Mouse (Mus musculus): Measurements from ENCODE around the gene Itgb7. TPM values are rescaled to one million over a fixed set of nuclear protein-coding genes. Genes with fewer than 3 reads are reported as not detected.

The Itgb7 gene
- total RNA-seq, 2 experiments from 2014 or later: 1.8 to 2.2 TPM

DNA sequence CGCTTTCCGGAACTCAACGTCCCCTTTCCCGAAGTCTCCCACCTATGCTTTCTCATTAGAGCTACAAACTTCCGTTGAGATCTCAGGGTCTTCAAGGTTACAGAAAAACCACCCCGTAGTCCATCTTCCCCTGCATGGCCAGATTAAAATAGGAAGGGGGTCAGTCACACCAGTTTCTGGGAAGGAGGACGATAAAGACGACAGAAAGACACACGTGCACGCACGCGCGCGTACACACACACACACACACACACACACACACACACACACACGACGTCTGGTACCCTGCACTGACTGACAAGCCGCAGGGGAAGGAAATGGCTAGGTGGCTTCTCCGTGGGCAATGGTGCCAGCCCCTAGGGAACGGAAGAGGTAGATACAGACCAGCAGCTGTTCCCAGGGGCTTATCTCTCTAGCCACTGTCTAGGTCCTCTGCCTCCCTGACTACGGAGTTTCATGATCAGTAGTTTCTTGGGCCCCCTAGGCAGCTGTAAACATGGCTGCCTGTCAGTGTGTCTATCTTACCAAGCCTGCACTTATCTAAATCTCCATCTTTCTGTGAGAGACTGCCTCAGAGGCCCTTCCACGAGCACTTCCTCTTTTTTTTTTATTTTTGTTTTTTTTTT is 6.6 kb downstream of the Itgb7 start:
- DNase-seq: no peak

DNA sequence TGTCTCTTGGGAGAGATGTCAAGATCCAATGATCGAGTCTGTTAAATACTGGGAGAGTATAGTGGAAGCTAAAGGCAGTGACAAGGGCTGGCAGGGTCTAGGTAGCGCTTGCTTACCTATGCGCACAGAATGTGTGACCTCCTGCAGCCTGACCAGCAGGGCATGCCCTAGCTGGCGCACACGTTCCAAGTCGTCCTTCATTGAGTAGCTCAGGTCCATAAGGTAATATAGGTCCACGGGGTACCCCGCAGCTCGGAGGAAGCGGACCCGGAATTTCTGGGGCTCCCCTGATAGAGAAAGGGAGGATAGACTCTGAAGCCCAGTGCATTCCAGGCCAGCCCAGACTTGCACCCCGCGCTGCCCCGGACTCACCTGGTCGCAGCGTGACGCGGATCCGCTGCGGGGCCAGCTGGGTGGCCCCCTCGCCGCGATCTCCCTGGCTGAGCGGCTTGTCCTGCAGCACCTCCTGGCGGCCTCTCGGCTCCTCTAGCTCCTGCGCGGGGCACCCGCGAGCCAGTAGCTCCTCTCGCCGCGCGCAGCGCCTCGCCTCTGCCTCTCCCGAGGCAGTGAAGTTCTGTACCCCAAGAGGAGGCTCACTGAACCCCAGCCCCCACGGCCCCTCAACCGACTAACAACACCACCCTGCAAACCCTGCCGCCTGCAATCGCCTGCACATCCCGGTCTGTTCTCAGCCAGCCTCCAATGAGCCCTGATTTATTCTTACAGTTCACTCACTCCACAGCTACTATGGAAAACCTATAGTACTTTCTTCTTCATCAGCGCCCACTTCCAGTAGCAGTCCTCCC is 7.4 kb downstream of the Itgb7 start:
- DNase-seq: peak; percentile 81 to 83

DNA sequence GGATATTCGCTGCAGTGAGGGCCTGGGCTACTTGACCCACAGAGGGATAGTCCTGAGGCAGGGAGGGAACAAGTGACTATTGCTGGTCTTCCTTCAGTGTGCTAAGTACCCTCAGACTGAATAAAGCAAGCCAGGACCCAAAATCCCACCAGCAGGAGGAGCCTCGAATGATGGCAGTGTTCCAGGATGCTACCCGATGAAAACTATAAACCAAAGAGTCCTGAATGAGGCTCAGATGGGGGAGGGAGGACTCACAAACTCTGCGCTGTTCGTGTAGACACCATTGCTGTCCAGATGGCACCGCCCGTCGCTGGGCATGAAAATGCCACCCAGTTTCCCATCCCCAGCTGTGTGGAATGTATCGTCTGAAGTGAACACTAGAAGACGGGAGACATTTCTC is 9.4 kb downstream of the Itgb7 start:
- no peak for DNase-seq

DNA sequence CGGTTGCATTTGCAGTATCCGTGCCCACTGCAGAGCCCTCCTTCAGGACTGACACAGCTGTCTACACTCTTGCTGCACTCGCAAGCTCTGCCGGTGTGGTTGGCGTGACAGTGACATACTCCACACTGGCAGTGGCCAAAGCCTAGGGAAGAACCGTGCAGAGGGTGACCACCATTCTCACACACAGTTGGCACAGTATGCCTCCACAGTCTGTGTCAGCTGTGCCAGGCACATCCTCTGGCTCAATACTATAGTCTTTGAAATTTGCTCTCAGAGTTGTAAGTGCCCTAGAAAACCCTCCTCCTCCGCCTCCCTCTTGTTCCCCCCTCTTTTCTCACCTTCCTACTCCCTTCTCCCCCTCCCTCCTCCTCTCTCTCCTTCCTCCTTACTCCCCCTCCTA is 14.4 kb downstream of the Itgb7 start:
- no peak for DNase-seq

DNA sequence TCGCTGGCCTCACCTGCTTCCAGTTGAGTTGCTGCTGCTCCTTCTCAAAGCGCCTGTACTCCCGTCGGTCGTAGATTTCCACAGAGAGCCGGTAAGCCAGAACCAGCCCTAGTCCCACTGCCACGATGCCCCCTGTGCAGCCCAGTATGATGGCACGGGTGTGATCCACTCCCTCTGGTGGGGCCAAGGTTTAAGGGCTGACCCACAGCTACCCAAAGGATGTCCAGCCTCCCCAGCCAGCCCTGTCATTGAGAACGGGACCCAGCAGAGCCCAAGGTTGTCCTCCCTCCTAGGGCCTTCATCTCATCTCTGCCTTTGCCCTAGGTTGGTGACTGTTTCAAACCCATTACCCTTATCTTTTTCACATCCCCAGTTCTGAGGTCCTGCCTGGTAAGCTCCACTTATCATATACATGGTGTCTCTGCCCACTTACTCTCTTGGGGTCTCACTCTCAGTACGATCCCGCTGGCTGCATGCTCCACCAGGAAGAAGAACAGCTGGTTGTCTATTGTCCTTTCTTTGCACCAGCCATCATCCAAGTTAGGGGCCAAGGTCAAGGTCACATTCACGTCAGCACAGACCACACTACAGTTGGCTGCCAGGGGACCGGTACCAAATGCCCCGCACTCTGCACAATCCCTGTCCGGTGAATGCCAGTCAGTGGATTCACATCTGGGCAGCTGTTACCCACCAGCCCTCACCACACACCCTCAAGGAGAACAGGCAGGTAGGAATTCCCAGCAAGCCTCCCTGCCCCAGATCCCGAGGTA is 15.1 kb downstream of the Itgb7 start:
- DNase-seq: no peak

DNA sequence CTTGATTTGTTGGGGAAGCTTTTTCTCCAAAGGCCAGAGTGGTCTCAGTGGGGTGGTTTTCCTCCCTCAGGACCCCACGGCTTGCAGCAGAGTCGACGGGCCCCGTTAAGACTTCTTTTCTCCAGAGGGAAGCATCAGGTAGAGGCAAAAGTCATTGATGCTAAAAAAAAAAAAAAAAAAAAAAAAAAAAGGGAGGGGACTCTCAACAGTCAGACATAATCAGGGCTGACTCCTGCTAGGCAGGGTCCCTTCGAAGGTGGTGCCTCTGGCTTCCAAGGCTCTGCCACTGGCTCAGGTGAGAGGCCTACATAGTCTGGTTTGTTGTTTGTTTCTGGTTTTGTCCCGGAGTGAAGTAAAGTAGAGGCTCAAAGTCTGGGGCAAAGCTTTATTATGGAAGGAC is 16.1 kb downstream of the Itgb7 start:
- DNase-seq: no peak

DNA sequence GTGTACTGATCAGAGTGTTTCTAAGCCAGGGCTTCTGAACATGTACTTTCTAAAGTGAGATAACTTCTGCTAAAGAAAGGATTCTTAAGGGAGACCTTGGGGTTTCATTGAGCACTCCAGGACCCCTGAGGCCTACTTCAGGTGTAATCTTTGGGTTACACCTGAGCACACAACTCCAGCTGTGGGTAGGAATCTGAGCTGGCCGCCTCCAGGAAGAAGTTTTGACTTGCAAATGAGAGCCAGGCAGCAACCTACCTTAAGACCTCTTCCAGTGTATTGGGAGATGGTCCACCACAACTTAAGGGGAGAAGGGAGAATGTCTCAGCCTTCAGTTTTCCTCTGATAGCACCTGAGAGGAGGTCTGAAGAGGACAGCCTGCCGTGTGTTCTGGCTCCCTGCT is 17.6 kb downstream of the Itgb7 start:
- no peak for DNase-seq

DNA sequence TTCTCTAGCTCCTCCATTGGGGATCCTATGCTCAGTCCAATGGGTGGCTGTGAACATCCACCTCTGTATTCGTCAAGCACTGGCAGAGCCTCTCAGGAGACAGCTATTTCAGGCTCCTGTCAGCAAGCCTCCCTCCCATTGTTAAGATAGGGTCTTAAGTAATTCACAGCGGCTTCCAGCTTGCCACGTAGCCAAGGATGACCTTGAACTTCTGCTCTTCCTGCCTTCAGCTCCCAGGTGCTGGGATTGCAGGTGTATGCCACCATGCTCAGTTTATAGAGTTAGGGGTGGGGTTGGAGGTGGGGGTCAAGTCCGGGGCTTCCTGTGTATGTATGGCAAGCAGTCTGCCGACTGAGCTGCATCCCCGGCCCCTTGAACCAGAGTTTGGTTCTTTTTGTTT is 19.8 kb downstream of the Itgb7 start:
- DNase-seq: no peak

DNA sequence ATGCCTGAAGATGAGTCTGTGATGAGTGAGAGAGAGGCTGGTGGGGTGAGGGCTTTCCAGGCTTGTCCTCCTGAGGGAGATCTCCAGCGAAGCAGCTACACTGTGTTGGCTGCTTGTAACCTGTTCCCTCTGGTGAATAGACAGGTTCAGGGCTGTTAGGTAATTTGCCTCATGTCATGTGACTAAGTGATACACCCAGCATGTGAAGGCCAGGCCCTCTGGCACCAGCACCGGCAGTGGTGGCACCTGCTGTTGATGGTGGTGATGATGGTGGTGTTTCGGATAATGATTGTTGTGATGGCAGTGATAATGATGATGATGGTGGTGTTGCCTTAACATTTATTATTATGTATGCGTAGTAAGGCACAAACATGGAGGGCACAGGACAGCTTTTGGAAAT is 20.9 kb downstream of the Itgb7 start:
- DNase-seq: no peak

DNA sequence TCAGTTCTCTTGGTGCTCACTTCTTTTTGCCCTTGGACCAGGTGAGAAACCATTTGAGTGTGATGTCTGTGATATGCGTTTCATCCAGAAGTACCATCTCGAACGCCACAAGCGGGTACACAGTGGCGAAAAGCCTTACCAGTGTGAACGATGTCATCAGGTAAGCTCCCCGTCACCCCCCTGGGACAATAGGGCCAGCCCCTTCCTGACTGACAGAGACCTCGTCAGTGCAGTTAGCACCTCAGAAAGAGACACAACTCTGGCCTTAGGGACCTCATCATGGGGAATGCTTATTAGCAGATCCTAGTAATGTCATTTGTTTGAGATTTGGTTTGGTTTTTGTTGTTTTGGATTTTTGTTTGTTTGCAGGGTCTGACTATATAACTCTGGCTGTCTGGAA is 22.6 kb downstream of the Itgb7 start:
- DNase-seq: no peak

DNA sequence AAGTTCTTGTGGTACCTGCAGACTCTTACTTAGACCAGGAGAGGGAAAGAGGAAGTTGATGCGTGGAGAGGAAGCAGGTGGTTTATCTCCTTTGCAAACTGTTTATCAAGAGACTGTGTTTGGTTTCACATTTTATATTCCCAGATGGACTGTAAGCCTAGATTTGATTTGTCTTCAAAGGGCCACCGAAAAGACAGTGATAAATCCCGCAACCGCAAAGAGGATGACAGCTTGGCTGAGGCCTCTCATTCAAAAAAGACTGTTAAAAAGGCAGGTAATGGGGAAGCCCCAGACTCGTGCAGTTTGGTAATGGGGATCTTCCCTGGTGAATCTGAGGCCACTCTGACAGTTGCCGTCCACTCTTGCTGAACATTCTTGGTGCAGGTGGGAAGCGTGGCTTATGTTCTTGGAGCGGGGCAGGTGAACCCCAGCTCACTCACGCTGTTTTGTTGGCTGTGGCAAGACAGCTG is 23.6 kb downstream of the Itgb7 start:
- no peak for DNase-seq

DNA sequence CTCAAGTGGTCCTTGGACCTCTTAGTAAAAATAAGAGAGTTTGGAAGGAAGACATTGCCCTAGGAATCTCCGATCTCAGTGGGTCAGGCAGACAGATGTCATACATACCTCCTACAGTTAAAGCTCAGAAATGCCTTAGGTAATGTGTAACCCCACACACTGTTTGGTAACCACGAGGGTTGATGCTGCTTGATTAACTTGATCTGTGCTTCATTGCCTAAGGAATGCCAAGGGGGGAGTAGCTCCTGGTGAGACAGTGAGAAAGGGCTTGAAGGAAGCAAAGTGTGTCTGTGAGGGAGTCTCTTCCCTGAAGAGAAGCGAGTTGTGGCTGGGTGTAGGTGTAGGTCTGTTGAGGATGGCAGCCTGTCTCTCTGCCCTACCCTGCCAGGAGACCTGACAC is 24.4 kb downstream of the Itgb7 start:
- no peak for DNase-seq

DNA sequence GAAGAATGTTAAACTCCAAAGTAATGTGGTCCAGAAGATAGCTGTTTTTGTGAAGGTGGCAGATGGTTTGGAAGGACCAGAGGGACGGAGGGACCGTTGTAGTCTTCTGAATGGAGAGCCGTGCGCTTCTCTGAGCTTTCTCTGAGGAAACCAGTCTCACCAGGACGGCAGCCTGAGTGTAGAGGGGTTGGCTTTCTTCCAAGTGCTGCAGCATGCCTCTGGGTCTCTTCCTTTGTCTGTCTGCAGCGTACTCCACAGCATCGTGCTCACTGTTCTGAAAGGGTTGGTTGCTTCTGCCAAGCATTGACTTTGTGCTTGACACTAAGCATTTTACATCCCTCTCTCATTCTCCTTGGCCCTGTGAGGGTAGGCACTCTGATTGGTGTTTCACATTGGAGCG is 26.0 kb downstream of the Itgb7 start:
- peak; percentile 48 to 50 for DNase-seq

DNA sequence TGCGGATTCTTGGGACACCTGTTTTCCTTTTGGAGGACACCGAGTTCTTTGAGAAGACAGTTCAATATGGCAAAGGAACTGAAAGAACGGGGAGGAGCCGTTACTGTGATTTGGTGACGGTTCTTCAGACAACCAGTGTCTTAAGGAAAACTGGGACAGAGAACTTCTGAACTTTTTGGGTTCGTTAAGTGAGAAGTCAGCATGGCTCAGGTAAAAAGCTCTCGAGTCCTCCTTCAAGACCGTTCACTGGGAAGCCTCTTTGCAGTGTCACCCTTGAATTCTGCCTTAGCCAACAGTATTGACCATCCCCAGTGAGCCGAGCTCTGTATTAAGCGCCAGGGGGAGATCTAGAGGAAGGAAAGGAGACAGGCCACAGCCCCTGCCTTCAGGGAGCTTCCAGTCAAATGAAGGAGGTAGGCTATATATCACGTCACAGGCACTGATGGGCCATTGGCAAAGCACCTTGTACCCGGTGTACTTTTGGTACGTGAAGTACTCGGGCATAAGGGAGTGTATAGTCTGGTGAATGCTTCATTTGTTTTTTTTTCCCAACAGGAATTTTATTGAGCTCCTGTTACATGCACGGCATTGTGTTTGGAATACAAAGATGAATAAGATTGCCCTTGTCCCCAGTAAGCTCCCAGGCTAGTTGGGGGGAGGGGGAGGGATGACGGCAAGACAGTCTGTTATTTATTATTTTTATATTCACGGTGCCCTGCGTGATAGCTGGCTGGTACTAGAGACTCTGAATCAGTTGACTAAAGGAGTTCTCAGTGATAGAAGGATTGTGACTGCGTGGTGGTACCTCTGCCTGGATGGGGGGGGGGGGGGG is 26.9 kb downstream of the Itgb7 start, which contains the start of gene Csad:
Gene Csad (minus strand): TSS at position 51 of the 832 bp plus-strand sequence.
- DNase-seq: no peak

DNA sequence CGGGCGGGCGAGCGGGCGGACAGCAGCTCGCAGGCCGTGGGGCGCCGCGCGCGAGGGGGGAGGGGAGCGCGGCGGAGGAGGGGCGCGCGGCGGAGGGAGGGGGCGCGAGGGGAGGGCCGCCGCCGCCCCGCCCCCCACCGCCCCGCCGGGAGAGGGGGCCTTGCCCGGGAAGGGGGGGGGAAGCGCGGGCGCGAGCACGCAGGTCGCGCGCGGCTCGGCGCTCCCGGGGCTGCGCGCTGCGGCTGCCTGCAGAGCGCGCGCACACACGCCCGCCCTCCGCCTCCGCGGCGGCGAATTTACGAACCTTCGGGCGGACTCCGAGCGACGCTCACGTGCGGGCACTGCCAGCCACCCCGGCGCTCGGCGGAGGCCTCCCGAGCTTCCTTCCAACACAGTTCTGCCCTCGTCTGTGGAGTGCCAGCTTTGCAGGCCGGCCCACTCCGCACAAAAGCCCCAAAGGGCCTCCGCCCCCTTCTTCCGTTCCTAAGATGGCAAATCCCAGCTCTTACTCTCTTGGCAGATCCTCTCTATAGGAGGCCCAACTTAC is 27.8 kb downstream of the Itgb7 start:
- peak; percentile 68 to 71 for DNase-seq

DNA sequence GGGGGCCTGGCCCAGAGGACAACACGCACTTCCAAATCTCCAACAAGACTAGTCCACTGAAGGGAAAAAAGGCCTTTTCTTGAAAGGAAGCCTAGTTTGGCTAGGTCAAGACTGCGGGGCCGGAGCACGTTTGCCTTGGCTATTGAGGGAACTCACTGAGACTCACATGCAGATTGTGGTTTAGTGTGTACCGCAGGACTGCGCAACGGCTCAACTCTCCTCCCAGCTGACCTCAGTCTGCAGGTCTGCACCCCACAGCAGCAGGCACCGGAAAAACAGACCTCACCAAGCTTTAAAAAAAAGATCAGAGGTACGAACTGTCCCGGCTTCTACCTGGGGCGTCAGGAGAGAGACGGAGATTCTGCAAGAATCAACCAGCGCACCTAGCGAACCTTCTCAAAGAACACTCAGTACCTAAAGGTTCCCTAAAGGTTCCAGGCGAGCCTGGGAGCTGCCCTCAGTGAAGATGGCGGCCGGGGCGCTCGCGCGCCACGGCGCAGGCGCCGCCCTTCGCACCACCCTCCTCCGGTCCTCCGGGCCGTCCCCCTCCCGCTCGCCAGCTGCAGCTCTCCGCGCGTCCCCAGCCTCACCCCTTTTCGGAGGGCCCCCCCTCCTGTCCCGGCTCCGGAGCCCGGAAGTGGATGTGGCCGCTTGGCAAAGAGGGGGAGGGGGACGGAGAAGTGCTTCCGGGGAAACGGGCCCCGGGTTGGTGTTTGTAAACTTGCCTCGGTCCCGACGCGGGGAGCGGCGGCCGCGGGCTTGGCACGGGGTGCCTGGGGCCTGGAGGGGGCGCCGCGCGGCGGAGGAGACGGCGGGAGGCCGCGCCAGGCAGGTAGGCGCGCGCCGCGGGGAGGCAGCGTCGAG is 28.5 kb downstream of the Itgb7 start, which contains the start of gene Zfp740:
Gene Zfp740 (plus strand): TSS at position 279 of the 864 bp plus-strand sequence.
- DNase-seq: peak; percentile 94 to 95

DNA sequence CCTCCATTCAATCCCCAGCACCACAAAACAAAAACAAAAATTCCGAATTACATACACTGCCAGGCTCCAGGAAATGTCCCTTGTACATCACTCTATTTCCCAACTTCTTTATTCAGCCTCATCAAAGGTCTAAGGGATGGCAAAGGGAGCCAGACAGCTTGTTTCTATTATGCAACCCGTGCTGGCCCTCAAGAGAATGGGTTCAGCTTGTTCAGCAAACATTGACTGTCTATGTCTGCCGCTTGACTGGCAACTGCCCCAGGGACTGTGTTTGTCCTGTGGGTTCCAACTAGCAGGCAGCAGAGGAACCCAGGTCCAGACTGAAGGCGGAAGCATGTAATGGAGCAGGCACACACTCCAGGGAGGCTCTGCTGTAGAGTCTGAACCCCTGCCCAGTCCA is 32.9 kb downstream of the Itgb7 start:
- no peak for DNase-seq

DNA sequence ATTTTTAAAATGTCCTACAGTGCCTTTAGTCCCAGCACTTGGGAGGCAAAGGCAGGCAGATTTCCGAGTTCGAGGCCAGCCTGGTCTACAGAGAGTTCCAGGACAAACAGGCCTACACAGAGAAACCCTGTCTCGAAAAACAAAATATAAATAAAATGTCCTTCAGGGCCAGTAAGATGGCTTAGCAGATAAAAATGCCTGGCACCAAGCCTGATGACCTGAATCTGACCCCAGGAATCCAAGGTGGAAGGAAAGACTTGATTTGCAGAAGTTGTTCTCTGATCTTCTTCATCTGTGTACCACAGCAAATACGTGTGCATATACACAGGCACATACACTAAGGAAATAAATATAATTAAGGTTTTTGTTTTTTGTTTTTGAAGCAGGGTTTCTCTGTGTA is 36.4 kb downstream of the Itgb7 start:
- DNase-seq: no peak

DNA sequence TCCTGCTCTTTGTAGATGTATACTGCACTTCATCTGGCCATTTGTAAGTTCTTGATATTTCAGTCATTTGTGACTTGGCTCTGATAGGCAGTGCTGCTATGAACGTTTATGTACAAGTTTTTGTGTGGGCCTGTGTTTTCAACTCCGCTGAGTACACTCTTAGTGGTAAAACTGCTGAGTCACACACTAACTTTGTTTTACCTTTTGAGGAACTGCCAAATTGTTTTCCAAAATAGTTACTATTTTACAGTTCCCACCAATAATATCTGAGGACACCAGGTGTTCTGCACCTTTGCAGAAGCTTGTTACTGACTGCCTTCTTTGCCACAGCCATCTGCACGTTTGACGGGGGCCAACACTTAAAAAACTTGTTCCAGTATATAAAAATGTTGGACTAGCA is 37.3 kb downstream of the Itgb7 start:
- no peak for DNase-seq

DNA sequence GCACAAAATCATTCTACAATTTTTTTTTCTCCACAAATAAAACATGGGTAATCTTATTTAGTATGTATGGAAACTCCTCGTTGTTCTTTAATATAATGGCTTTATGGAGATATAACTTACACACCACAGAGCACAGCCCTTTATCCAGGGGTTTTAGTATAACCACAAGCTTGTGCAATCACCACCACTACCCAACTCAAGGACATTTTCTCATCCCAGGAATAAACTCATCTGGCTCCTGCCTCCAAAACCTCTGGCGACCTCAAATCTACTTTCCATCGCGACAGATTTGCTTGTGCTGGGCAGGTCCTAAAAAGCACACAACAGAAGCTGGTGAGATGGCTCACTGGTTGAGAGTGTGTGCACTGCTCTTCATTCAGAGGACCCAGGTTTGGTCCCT is 38.1 kb downstream of the Itgb7 start:
- DNase-seq: no peak

DNA sequence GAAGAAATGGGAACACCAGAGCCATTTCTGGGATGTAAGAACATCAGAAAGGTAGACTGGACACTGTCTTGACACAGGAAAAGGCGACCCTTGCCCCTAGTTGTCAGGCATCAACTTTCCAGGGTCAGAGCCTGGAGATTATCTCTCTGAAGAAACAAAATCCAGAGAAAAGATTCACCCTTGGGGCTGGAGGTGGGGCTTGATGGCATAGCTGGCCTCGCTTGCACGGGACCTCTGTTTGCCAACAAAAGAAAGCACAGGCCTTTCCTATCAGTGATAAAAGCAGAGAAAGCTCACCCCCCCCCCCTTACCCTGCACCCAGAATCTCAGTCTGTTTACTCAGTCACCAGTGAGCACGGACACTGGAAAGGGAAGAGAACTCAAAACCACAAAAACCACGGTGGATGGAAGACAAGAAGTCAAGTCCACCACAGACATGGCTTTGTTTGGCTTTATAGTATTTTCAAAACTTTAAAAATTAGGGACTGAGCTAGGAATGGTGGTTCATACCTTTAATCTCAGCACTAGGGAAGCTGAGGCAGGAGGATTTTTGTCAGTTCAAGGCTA is 38.8 kb downstream of the Itgb7 start:
- no peak for DNase-seq
